Mouse (Mus musculus) lung, postnatal 36 days (tissue): ENCODE measurements around the gene Prdm10.

Experiments
- DNase-seq: peaks from one replicate; pipeline ENCODE4 v3.0.0; 2022; ENCODE audit warnings: mixed read lengths

Prdm10 gene

GRCm38 (mm10) chr9:31307232-31307631 lies 26.9 kb downstream of the Prdm10 start:
- no peak for DNase-seq

DNA sequence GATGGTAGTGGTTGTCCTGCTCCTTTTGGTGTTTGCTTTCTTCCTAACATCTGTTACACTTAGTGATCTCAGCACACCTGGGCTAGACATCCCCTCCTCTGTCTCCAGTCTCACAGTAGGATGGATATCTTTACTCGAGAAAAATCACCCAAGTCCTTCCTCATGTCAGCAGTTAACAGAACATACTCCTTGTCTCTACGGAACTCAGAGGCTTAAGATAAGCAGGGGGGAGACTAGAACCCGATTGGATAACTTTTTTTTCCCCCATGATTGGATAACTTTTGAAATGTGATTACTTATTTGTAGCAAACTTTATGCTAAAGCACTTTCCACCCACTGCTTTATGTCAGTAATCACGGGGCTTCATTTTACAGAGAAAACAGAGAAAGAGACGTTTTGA lies 28.7 kb downstream of the Prdm10 start:
- no peak for DNase-seq

DNA sequence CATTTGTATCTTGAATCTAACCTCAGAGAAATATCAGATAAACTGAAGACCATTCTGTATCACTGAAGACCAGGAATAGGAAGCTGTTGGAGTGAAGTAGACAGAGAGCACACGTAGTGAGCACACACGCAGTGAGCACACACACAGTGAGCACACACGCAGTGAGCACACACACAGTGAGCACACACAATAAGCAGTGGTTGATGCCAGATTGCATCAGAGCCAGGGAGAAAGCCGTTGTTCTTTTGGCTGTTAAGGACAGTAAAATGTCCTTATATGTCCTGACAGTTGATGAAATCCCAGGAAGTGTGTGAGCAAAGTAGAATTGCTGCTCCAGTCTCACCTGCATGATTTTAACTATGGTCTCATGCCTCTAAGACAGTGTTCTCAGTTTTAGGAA lies 30.3 kb downstream of the Prdm10 start:
- no peak for DNase-seq

GRCm38 (mm10) chr9:31313876-31314275 lies 33.5 kb downstream of the Prdm10 start:
- no peak for DNase-seq

DNA sequence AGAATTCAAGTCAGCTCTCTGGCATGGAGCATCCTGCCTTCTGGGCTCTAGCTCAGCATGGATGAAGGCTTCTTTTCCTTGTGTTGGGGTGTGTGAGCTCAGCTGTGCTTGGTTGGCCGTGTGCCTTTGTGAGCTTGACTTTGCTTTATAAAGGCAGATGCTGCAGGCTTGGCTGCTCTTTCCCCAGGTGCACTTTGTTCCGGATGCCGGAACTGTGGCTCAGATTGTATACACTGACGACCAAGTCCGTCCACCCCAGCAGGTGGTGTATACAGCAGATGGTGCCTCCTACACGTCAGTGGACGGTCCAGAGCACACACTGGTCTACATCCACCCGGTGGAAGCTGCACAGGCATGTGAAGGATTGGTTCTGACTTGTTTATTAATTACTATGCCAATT lies 35.6 kb downstream of the Prdm10 start:
- no peak for DNase-seq

- DNase-seq: no peak
Observed at GRCm38 (mm10) chr9:31318956-31319355, 38.6 kb downstream of the Prdm10 start.

GRCm38 (mm10) chr9:31320734-31321133 lies 40.4 kb downstream of the Prdm10 start:
- peak; percentile 32 for DNase-seq

GRCm38 (mm10) chr9:31321526-31321925 lies 41.2 kb downstream of the Prdm10 start:
- DNase-seq: peak; percentile 51

DNA sequence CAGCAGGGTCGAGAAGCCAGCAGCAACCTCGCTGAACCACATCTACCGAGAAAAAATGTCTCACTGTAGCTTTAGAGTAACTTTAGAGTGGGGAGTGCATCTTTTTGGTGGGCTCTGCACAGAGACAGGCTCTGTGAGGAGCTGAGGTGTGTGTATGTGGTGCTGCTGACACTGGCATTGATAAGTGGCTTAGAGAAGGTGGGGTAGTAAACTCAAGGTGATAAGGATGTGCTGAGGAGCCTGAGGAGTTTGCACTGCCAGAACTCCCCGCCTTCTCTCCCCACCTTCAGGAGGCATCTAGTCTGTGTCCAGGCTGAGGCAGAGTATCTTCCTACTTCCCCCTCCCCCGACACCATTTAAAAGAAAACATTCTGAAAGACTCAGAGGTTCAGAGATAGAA lies 41.8 kb downstream of the Prdm10 start:
- no peak for DNase-seq

DNA sequence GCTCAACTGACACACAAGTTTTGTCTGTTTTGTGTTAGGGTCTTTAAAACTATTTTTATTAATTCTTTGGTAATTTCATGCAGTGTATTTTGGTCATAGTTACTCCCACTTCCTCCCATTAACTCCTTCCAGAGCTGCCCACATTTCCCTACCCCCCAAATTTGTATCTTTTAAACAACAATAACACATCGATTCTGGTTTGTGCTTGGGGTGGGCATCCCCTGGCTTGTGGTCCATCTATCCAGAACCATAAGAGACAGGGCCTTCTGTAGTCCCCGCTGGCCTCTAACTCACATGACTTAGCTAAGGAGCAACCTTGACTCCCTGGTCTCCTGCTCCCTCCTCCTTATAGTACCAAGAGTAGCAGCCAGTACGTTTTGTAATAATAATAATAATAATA lies 50.5 kb downstream of the Prdm10 start:
- DNase-seq: no peak

- DNase-seq: no peak
Observed at GRCm38 (mm10) chr9:31331246-31331645, 50.9 kb downstream of the Prdm10 start.

DNA sequence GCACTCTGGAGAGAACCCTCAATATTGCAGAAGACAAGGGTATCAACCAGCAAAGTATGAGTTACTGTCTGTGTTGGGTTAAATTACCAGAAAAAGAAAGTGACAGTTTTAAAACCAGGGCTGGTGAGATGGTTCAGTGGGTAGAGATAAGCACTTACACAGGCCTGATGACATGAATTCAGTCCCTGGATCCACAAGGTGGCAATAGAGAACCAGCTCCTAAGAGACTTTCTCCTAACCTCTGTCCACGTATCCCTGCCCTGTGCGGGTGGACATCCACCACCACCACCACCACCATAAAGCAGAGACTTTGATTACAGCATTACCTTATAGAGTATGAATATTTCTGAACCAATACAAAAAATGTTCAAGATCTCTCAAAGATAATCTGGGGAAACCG lies 51.6 kb downstream of the Prdm10 start:
- peak; percentile 51 for DNase-seq

GRCm38 (mm10) chr9:31332826-31333225 lies 52.5 kb downstream of the Prdm10 start:
- DNase-seq: no peak

DNA sequence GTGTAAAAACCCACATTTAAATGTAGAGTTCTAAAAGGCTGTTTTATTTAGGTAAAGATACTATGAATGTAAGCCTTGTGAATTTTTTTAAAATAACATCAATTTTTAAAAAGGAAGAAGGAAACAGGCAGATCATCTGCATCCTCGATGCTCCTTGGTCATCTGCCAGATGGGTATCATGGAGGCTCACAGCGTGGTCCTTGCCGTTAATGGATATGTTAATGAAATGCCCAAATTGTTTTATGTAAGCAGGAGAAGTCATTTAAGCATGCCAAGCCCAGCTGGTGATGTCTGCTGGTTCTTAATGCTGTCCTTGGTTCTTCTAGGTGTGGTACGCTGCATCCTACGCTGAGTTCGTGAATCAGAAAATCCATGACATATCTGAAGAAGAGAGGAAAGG lies 54.7 kb downstream of the Prdm10 start:
- no peak for DNase-seq

- DNase-seq: no peak
Observed at GRCm38 (mm10) chr9:31344289-31344831, 64.0 kb downstream of the Prdm10 start.

GRCm38 (mm10) chr9:31346575-31347080 lies 66.3 kb downstream of the Prdm10 start:
- DNase-seq: peak; percentile 36

- DNase-seq: no peak
Observed at GRCm38 (mm10) chr9:31348458-31348857, 68.1 kb downstream of the Prdm10 start.

- DNase-seq: peak; percentile 88
Observed at GRCm38 (mm10) chr9:31348915-31349314, 68.6 kb downstream of the Prdm10 start.

GRCm38 (mm10) chr9:31352716-31353115 lies 72.4 kb downstream of the Prdm10 start:
- no peak for DNase-seq

GRCm38 (mm10) chr9:31353518-31353917 lies 73.2 kb downstream of the Prdm10 start:
- DNase-seq: no peak

DNA sequence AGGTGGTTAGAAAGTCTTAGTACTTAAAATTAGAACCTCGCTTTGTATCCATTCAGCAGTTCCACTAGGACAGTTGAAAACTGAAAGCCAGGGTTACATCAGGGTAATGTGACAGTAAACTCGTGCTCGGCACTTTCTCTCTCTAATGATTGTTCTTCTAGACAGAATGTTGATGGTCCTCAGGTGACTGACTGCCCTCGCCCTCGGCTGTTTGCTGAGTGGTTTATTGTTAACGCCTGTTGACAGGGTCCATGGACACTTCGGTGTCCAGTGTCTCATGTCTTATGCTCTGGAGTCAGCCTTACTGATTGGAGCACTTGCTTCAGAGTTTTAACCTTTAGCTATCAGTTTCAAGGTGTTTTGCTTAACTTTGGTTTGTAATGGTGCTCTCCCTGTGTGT lies 73.7 kb downstream of the Prdm10 start:
- no peak for DNase-seq

DNA sequence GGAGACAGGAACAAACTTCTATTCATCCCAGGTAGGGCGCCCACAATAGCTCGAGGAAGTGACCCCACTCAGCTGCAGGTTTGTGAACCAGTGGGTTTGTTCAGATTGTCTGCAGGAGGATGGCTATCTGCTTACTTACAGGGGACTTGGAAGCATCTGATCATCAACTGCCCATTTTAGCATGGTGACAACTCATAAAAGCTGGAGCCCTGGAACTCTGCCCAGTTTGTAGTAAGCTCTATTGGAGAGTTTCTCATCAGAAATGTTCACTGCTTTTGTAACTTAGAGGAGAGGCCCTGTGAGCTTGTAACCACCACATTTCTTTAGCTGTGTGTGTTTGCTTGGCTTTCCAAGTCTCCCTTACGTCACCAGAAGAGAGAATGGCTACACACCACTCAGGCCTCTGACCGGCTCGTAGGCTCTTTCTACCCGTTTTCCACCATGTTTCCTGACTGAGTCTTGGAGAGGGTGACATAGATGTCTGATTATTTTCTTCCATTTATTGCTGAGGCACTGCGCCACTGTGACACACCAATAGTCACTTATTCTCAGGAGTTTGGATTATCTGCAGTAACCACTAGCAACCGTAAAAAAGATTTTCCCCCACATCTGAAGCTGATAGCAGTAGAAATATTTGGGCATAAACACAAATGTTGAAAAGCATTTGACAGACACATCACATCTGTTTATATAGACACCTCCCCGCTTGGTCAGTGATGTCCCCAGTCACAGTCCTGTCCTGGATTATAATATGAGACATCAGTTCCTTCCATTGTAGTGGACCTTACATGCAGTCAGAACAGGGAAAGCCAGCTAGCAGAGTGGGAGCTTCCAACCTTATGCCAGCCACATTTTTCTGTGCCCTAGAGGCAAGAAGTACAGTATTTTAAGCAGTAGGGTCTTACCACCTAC lies 83.6 kb downstream of the Prdm10 start:
- peak; percentile 29 for DNase-seq

- no peak for DNase-seq
Observed at GRCm38 (mm10) chr9:31365086-31365485, 84.7 kb downstream of the Prdm10 start.

DNA sequence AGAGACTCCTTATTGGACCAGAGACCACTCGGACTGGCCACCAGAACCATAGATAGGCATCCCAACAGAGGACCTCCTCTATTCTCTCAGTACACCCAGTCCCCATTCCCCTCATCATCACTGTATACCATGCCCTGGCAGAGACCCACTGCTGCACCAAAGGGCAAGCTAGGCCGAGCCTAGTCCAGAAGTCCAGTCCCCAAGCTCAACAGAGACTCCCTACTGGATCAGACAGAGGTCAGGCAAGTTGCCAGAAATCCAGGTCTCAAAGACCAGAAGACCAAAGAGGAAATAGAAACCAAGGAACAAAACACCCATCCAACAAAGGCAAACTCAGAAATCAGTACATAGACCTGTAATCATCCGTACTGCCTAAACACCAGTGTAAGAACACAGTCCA lies 91.4 kb downstream of the Prdm10 start:
- no peak for DNase-seq
